ENCODE assay signal across 9 mouse cellular contexts in genomic region chr8:94186542-94186941, GRCm38 (mm10). TPM values are rescaled to one million over a fixed set of nuclear protein-coding genes. Genes with fewer than 3 reads are reported as not detected.
A peak's percentile ranks its signal among the peaks of the same experiment; 100 is the strongest.
DNase-seq lines count a peak whose midpoint lies in the region; ATAC-seq and TF ChIP-seq lines count a peak whose summit lies in the region.
"Had no signal": no experiment of that assay in that cellular context is flagged by ENCODE, and none has a peak within 500 bp of the region (broad histone marks: within the 10 kb centered on the region; RNA-seq: fewer than 3 reads in every experiment).

No protein-coding gene starts in this region.

- H3K4me1 ChIP-seq in intestine, postnatal 0 days (replicated peaks; ENCODE audit: control insufficient read depth, insufficient read depth, low read length) = 0 out of 2 replicates have a peak, but pooled peaks cover 5% of the 10 kb centered on the region
- peaks cover 4% of the 10 kb centered on the region for H3K4me1 ChIP-seq in lung, adult 2 months (ENCODE audit: control insufficient read depth, insufficient read depth, low read length)

- peak; percentile 61 for DNase-seq in ovary, adult 18-20 months (ENCODE audit: low spot score)
- no peak for DNase-seq in ovary, postnatal 10 days (ENCODE audit: low spot score)
- peak; percentile 47 to 67 for DNase-seq in cerebellum, postnatal 4 days (ENCODE audit: low spot score in 2 of 2)
- DNase-seq in gastrocnemius, postnatal 36 days = peak; percentile 63 to 68
- peak; percentile 82 for DNase-seq in lung, adult 2 months
- peak; percentile 92 for DNase-seq in thymus, postnatal 4 days

- no peak overlapping the region for H3K9ac ChIP-seq in intestine, postnatal 0 days (ENCODE audit: low read depth, low read length)

- ATAC-seq in intestine, postnatal 0 days = peak; percentile 90
- peak; percentile 33; the same call in 1 of the 2 replicates for ATAC-seq in neutrophil, adult 5-6 weeks (ENCODE audit: extremely low read depth, insufficient number of reproducible peaks, low FRiP score, poor library complexity, severe bottlenecking)

- peak overlapping the region; percentile 18 for H3K4me2 ChIP-seq in intestine, postnatal 0 days (replicated peaks; ENCODE audit: low read depth)

- TF ChIP-seq POLR2A in lung, adult 2 months (IDR thresholded peaks at IDR 0.05; ENCODE audit: borderline replicate concordance, extremely low read depth, low read depth, low read length) = no peak

- peak; percentile 92 for TF ChIP-seq CTCF in intestine, postnatal 0 days (IDR thresholded peaks at IDR 0.05; ENCODE audit: low read depth)
- TF ChIP-seq CTCF in lung, adult 2 months (IDR thresholded peaks at IDR 0.05; ENCODE audit: insufficient read depth, low read length) = peak; percentile 67

- WGBS in intestine, postnatal 0 days = 2% methylated on average over 17 of the region's 17 CpGs
- WGBS in lung, adult 2 months = 7% methylated on average over 17 of the region's 17 CpGs

- peak overlapping the region; percentile 82 for H3K27ac ChIP-seq in intestine, postnatal 0 days (ENCODE audit: low read depth, low read length)

- no peaks in the 10 kb centered on the region for H3K36me3 ChIP-seq in intestine, postnatal 0 days (ENCODE audit: control insufficient read depth, insufficient read depth)

- H3K9me3 ChIP-seq in intestine, postnatal 0 days (ENCODE audit: control insufficient read depth) = no peaks in the 10 kb centered on the region

- no peak overlapping the region for H3K4me3 ChIP-seq in intestine, postnatal 0 days (ENCODE audit: low read depth, low read length)
- no peak overlapping the region for H3K4me3 ChIP-seq in lung, adult 2 months (replicated peaks; ENCODE audit: extremely low read depth, low read depth, low read length)
- H3K4me3 ChIP-seq: myocyte had no signal

- intact Hi-C loops in gastrocnemius, postnatal 36 days (cut with DNase I) = no loop called here

- no peaks in the 10 kb centered on the region for H3K27me3 ChIP-seq in intestine, postnatal 0 days (replicated peaks; ENCODE audit: control insufficient read depth, insufficient read depth, low read length)

RNA-seq across cellular contexts. Expression of gene Mt1, which starts 7.7 kb away (rescaled TPM):
- total RNA-seq in gastrocnemius, postnatal 36 days (2021) = 100 to 1,000 TPM in 1 of 2 experiments, 10 to 100 TPM in 1; 99.6 to 103 TPM
- polyA plus RNA-seq in intestine, postnatal 0 days (2015; fragmentation: Nextera tagmentation; extraction: Ambion mirVana) = 2,068 and 2,262 TPM in 2 replicates
- polyA plus RNA-seq in lung, adult 2 months (2012; rRNA removed) = 417 and 493 TPM in 2 replicates
- total RNA-seq in neutrophil, adult 5-6 weeks (2017) = 5.2 TPM in 1 of 2 replicates, not detected in the other

RNA-seq across cellular contexts. Expression of gene Mt2, which starts 14.1 kb away (rescaled TPM):
- total RNA-seq in gastrocnemius, postnatal 36 days (2021) = 100 to 1,000 TPM in 1 of 2 experiments, 10 to 100 TPM in 1; 87.9 to 112 TPM
- 224 and 270 TPM in 2 replicates for polyA plus RNA-seq in intestine, postnatal 0 days (2015; fragmentation: Nextera tagmentation; extraction: Ambion mirVana)
- polyA plus RNA-seq in lung, adult 2 months (2012; rRNA removed) = 32.2 and 56.0 TPM in 2 replicates
- total RNA-seq in neutrophil, adult 5-6 weeks (2017) = not detected in 2 replicates

RNA-seq across cellular contexts. Expression of gene Nup93, which starts 27.8 kb away (rescaled TPM):
- 1 to 10 TPM; 8.7 to 9.7 TPM for total RNA-seq in gastrocnemius, postnatal 36 days (2021)
- polyA plus RNA-seq in intestine, postnatal 0 days (2015; fragmentation: Nextera tagmentation; extraction: Ambion mirVana) = 21.2 and 21.9 TPM in 2 replicates
- 10.7 and 15.9 TPM in 2 replicates for polyA plus RNA-seq in lung, adult 2 months (2012; rRNA removed)
- 13.6 and 14.1 TPM in 2 replicates for total RNA-seq in neutrophil, adult 5-6 weeks (2017)

RNA-seq across cellular contexts. Expression of gene Mt3, which starts 34.1 kb away (rescaled TPM):
- total RNA-seq in gastrocnemius, postnatal 36 days (2021) = 1 to 10 TPM; 2.2 to 7.5 TPM
- polyA plus RNA-seq in intestine, postnatal 0 days (2015; fragmentation: Nextera tagmentation; extraction: Ambion mirVana) = 4.4 and 4.7 TPM in 2 replicates
- 1.4 and 1.6 TPM in 2 replicates for polyA plus RNA-seq in lung, adult 2 months (2012; rRNA removed)
- not detected in 2 replicates for total RNA-seq in neutrophil, adult 5-6 weeks (2017)

RNA-seq across cellular contexts. Expression of gene Mt4, which starts 49.5 kb away (rescaled TPM):
- total RNA-seq in gastrocnemius, postnatal 36 days (2021) = not detected
- polyA plus RNA-seq in intestine, postnatal 0 days (2015; fragmentation: Nextera tagmentation; extraction: Ambion mirVana) = 0.69 and 2.6 TPM in 2 replicates
- 935 TPM in 1 of 2 replicates, not detected in the other for polyA plus RNA-seq in lung, adult 2 months (2012; rRNA removed)
- total RNA-seq in neutrophil, adult 5-6 weeks (2017) = not detected in 2 replicates
- polyA plus RNA-seq: myocyte had no signal

Comparison
In these comparisons a context has a peak if more than half of its experiments do, and no peak if none do; other contexts are left out.
1. RNA of gene Mt1, which starts 7.7 kb away (total RNA-seq): 99.6 to 103 TPM in gastrocnemius, postnatal 36 days; 5.2 TPM in neutrophil, adult 5-6 weeks; every median in the first group is over 10 times any median in the second.
2. RNA of gene Mt2, which starts 14.1 kb away (total RNA-seq): 87.9 to 112 TPM in gastrocnemius, postnatal 36 days; not detected in neutrophil, adult 5-6 weeks; every median in the first group is over 10 times any median in the second.